10 mouse cellular contexts compared by ENCODE assay signal in the genomic region with DNA sequence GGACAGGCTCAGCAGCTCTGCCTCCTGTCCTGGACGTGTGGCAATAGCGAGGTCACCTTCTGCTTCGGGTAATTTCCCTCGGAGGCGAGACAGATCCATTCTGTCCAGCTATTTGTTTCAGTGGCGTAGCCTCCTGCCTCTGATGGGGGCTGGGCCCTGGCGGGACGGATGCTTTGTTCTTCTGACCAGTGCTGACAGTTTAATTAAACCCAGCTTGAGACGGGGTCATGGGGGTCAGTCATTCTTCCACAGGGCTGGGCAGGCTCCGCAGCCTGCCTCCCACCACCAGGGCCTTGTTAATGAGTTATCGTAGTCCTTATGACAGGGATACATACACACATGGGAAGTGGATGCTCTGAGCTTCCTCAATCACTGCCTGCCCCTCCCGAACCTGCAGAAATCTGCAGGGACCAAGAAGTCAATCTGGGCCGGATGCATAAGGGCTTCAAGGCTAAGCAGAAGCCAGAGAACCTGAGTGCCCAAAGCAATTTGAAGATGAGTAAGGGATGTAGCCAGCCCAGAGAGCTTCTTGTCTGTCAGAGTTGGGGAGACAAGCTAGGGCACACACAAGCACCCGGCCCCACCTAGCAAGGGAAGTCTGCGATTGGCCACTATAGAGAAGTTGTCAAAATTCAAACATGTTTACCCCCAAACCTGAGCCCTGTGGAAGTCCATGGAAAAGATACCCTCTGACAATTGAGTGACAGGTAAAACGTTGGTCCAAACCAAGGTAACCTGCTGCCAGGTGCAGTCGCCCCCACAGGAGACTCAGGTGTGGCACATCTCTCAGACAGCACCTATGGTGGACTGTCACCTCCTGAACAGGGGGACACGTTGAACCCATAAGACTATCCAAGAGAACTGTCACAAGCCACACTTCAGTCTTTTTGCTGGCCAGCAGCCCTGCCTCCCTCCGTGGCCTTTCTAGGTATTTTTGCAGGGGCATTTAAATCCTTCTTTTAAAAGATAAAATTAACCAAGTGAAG. TPM values are rescaled to one million over a fixed set of nuclear protein-coding genes. Genes with fewer than 3 reads are reported as not detected.
DNase-seq lines count a peak whose midpoint lies in the region; ATAC-seq and TF ChIP-seq lines count a peak whose summit lies in the region.
"Had no signal": no experiment of that assay in that cellular context is flagged by ENCODE, and none has a peak within 500 bp of the region (broad histone marks: within the 10 kb centered on the region; RNA-seq: fewer than 3 reads in every experiment).

No protein-coding gene starts in this region.

- no peaks in the 10 kb centered on the region for H3K27me3 ChIP-seq in heart, postnatal 0 days (ENCODE audit: control insufficient read depth, insufficient read depth, low read length)
- peaks cover 15% of the 10 kb centered on the region; the same call in 1 of the 2 replicates for H3K27me3 ChIP-seq in embryonic facial prominence, embryonic 15.5 days
- H3K27me3 ChIP-seq in midbrain, embryonic 11.5 days (ENCODE audit: control insufficient read depth, insufficient read depth, low read length): peaks cover 2% of the 10 kb centered on the region

- no peak for TF ChIP-seq EP300 in heart, postnatal 0 days (IDR thresholded peaks at IDR 0.05; ENCODE audit: low read depth)

- H3K27ac ChIP-seq in heart, postnatal 0 days (ENCODE audit: low read depth): no peak overlapping the region
- H3K27ac ChIP-seq in embryonic facial prominence, embryonic 15.5 days (replicated peaks): no peak overlapping the region
- peak overlapping the region; percentile 57; the same call in 1 of the 2 replicates for H3K27ac ChIP-seq in midbrain, embryonic 11.5 days (ENCODE audit: low read depth, low read length)

- 31% methylated on average over 19 of the region's 19 CpGs for WGBS in heart, postnatal 0 days
- 29% methylated on average over 19 of the region's 19 CpGs for WGBS in embryonic facial prominence, embryonic 15.5 days
- WGBS in midbrain, embryonic 11.5 days: 21% methylated on average over 19 of the region's 19 CpGs

- no peak overlapping the region for H3K9ac ChIP-seq in heart, postnatal 0 days (replicated peaks; ENCODE audit: low read depth, low read length)
- H3K9ac ChIP-seq in embryonic facial prominence, embryonic 15.5 days: no peak overlapping the region
- H3K9ac ChIP-seq in midbrain, embryonic 11.5 days (ENCODE audit: low read length): 0 out of 2 replicates have a peak overlapping the region, but pooled peaks have one; percentile 24

- no peak overlapping the region for H3K4me2 ChIP-seq in heart, postnatal 0 days (ENCODE audit: low read depth, low read length)
- H3K4me2 ChIP-seq in embryonic facial prominence, embryonic 15.5 days (replicated peaks): no peak overlapping the region
- no peak overlapping the region for H3K4me2 ChIP-seq in midbrain, embryonic 11.5 days

- no peaks in the 10 kb centered on the region for H3K9me3 ChIP-seq in heart, postnatal 0 days (replicated peaks; ENCODE audit: control insufficient read depth, low read length)
- no peaks in the 10 kb centered on the region for H3K9me3 ChIP-seq in embryonic facial prominence, embryonic 15.5 days (replicated peaks)
- H3K9me3 ChIP-seq in midbrain, embryonic 11.5 days (ENCODE audit: control insufficient read depth, low read length): no peaks in the 10 kb centered on the region

- peak; percentile 36; the same call in 1 of the 2 replicates for ATAC-seq in heart, postnatal 0 days (ENCODE audit: insufficient read depth, low read depth)
- ATAC-seq in embryonic facial prominence, embryonic 15.5 days (ENCODE audit: insufficient number of reproducible peaks, low FRiP score, low TSS enrichment, low read depth): peak; percentile 34; the same call in 1 of the 2 replicates
- peak; percentile 92 for ATAC-seq in midbrain, embryonic 11.5 days (ENCODE audit: low FRiP score)
- ATAC-seq in megakaryocyte-erythroid progenitor cell, adult 5-6 weeks (replicated peaks; ENCODE audit: low FRiP score, low TSS enrichment, poor library complexity, severe bottlenecking): no peak
- no peak for ATAC-seq in megakaryocyte, adult 5-6 weeks (ENCODE audit: poor library complexity, severe bottlenecking)

- H3K4me3 ChIP-seq in heart, postnatal 0 days (ENCODE audit: low read depth, low read length): no peak overlapping the region
- no peak overlapping the region for H3K4me3 ChIP-seq in embryonic facial prominence, embryonic 15.5 days (replicated peaks)
- H3K4me3 ChIP-seq in midbrain, embryonic 11.5 days (ENCODE audit: low read depth, low read length): no peak overlapping the region

- H3K4me1 ChIP-seq in heart, postnatal 0 days (ENCODE audit: control insufficient read depth, insufficient read depth): no peaks in the 10 kb centered on the region
- 0 out of 2 replicates have a peak, but pooled peaks cover 13% of the 10 kb centered on the region for H3K4me1 ChIP-seq in embryonic facial prominence, embryonic 15.5 days
- H3K4me1 ChIP-seq in midbrain, embryonic 11.5 days (ENCODE audit: control insufficient read depth, insufficient read depth, low read length): peaks cover 32% of the 10 kb centered on the region

- DNase-seq in heart, postnatal 0 days (ENCODE audit: low spot score): no peak
- DNase-seq in heart, adult 18-20 months: no peak
- DNase-seq in Muller cell, postnatal 12 days (ENCODE audit: inconsistent ontology term): peak; percentile 83
- DNase-seq in midbrain, embryonic 11.5 days (ENCODE audit: low spot score, missing footprints): peak; percentile 92
- DNase-seq in frontal cortex, postnatal 14 days (ENCODE audit: low spot score in 2 of 2): no peak
- DNase-seq: cerebellum, adult 9-10 months; spleen, adult 18-20 months had no signal

- no peak for TF ChIP-seq CTCF in heart, postnatal 0 days (IDR thresholded peaks at IDR 0.05; ENCODE audit: low read depth)

- no peaks in the 10 kb centered on the region for H3K36me3 ChIP-seq in heart, postnatal 0 days (replicated peaks; ENCODE audit: control insufficient read depth, insufficient read depth, low read length)
- no peaks in the 10 kb centered on the region for H3K36me3 ChIP-seq in embryonic facial prominence, embryonic 15.5 days
- H3K36me3 ChIP-seq in midbrain, embryonic 11.5 days (ENCODE audit: control insufficient read depth, insufficient read depth, low read length): no peaks in the 10 kb centered on the region

RNA-seq across cellular contexts. Expression of a gene that starts 26.9 kb away (rescaled TPM):
- total RNA-seq in heart, postnatal 0 days (2014; rRNA removed; ENCODE audit: low replicate concordance): 0.61 TPM in 1 of 2 replicates, not detected in the other
- 0.10 TPM in 1 of 2 replicates, not detected in the other for polyA plus RNA-seq in heart, postnatal 0 days (2015; fragmentation: Nextera tagmentation; extraction: Ambion mirVana)
- under 1 TPM; 0.07 to 0.08 TPM for total RNA-seq in heart, adult 18-20 months (2021)
- 0.64 and 1.1 TPM in 2 replicates for polyA plus RNA-seq in embryonic facial prominence, embryonic 15.5 days (2015; fragmentation: Nextera tagmentation; extraction: Ambion mirVana)
- 8.8 and 10.2 TPM in 2 replicates for polyA plus RNA-seq in midbrain, embryonic 11.5 days (2014; fragmentation: Nextera tagmentation; extraction: Ambion mirVana)
- total RNA-seq in megakaryocyte-erythroid progenitor cell, adult 5-6 weeks (2014; fragmentation: Nextera tagmentation): 0.50 TPM in 1 of 2 replicates, not detected in the other
- total RNA-seq in megakaryocyte-erythroid progenitor cell, adult 5-6 weeks (2017): not detected in 2 replicates
- 0.05 and 0.29 TPM in 2 replicates for total RNA-seq in megakaryocyte, adult 5-6 weeks (2015)
- total RNA-seq in megakaryocyte, adult 5-6 weeks (2017): not detected in 2 replicates

Comparison
In these comparisons a context has a peak if more than half of its experiments do, and no peak if none do; other contexts are left out.
1. ATAC-seq: peak in heart, postnatal 0 days (single experiment), embryonic facial prominence, embryonic 15.5 days (single experiment) and midbrain, embryonic 11.5 days (single experiment); none in megakaryocyte-erythroid progenitor cell, adult 5-6 weeks (single experiment) and megakaryocyte, adult 5-6 weeks (single experiment).
2. DNase-seq: peak in Muller cell, postnatal 12 days (single experiment) and midbrain, embryonic 11.5 days (single experiment); none in heart, postnatal 0 days (single experiment), heart, adult 18-20 months (0 of 2) and frontal cortex, postnatal 14 days (0 of 2).